Mouse (Mus musculus) G1E (cell line): ENCODE results near the gene Mphosph9.

Experiments
- CTCF ChIP-seq: IDR thresholded peaks from 2 replicates; pipeline ENCODE4 v1.5.1; 2012; ENCODE audit warnings: low read depth, low read length, inconsistent platforms, mixed read lengths
- GATA1 ChIP-seq: IDR thresholded peaks from 2 replicates; pipeline ENCODE4 v1.6.1; 2012; ENCODE audit warnings: borderline replicate concordance, low read length, inconsistent platforms, mixed read lengths
- GATA2 ChIP-seq: IDR thresholded peaks from 2 replicates; pipeline ENCODE4 v1.6.1; 2012; ENCODE audit warnings: low read depth, low read length, inconsistent platforms, borderline replicate concordance
- POLR2AphosphoS5 ChIP-seq: IDR thresholded peaks from 2 replicates; pipeline ENCODE4 v1.6.1; 2012; ENCODE audit warnings: low read depth, low read length, inconsistent platforms; ENCODE audit not compliant: insufficient replicate concordance
- TAL1 ChIP-seq: conservative IDR thresholded peaks from 2 replicates; pipeline ENCODE4 v1.6.1; 2012; ENCODE audit warnings: low read depth, low read length, inconsistent platforms, mixed read lengths

DNA sequence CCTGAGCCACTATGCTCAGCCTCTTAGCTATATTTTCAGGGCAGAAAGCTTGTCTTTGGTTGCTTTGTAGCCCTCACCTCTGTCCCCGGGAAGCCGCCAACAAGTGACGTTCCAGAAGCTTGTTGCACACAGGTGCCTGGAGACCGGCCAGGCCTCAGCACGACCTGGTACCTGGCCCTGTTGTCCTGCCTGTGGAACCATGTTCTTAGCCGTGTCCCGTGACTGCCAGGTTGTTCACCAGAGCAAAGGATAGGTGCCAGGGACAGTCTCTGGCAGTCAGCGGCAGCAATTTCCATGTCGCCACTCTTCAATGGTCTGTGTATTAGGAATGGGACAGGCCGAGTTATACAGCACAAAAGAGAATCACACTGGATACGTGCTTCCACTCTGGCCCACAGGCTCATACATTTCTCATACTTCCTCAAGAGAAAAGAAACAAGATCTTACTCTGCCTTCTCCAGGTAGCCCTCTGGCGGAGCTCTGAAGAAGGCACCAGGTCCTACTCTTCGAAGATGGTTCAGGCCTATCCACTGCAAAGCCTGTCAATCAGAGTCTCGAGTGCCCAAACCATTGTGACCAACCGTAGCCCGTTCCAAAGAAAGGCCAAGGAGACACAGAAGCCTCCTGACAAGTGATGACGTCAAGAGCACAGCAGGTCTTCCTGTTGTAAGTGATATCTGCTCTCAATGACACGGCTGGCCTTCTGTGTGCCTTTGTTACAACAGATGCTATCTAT lies 117.3 kb downstream of the Mphosph9 start:
- TF ChIP-seq CTCF (peak; percentile 24; the same call in 1 of the 2 replicates), TAL1 (no peak), POLR2AphosphoS5 (no peak), GATA2 (no peak), GATA1 (no peak)
